Mouse (Mus musculus): ENCODE results near the gene Pik3ip1.

Pik3ip1 gene

DNA sequence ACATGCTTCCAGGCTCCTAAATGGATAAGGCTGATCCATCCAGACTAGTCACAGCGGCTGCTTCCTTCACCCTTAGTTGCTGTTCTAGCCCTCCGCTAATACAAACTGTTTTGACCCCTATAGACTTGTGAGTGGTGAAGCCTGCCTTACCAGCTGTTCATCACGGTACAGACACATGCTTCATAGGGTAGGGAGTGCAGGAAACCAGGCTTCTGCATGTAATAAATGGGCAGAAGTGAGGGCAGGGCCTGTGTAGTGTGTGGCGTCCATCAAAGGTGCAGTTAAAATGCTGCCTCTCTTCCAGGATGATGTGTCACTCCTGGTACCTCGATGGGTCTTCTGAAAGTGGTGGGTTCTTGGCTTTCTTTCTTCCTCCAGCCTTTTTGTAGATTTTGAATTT is 7.8 kb downstream of the Pik3ip1 start:
- no peak for DNase-seq

GRCm38 (mm10) chr11:3341476-3341875 is 11.3 kb downstream of the Pik3ip1 start:
- peak; percentile 30 for DNase-seq

GRCm38 (mm10) chr11:3344916-3345315 is 14.7 kb downstream of the Pik3ip1 start:
- no peak for DNase-seq

GRCm38 (mm10) chr11:3346351-3346750 is 16.1 kb downstream of the Pik3ip1 start:
- no peak for DNase-seq

- peak; percentile 93 for DNase-seq
Measured at GRCm38 (mm10) chr11:3347091-3347834, 17.1 kb downstream of the Pik3ip1 start.

DNA sequence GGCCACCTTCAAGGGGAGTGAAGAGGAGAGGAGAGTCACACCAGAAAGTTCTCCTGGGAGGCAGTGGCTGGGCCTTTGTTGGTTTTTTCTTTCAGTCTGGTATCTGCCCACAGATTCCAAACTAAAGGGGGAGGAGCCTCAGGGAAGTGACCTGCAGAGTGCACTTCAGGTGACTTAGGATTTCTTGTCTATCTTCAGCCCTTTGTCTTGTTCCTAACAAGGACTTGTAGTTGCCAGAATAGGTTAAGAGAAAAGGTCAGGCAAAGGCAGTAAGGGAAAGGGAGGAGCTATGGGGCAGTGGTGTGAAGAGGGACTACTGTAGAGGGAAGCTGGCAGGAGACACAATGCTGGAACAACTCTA is 17.6 kb downstream of the Pik3ip1 start:
- DNase-seq: peak; percentile 41

- DNase-seq: peak; percentile 47
Measured at GRCm38 (mm10) chr11:3348576-3349342, 18.6 kb downstream of the Pik3ip1 start.

- no peak for DNase-seq
Measured at GRCm38 (mm10) chr11:3349343-3349695, 19.1 kb downstream of the Pik3ip1 start.

DNA sequence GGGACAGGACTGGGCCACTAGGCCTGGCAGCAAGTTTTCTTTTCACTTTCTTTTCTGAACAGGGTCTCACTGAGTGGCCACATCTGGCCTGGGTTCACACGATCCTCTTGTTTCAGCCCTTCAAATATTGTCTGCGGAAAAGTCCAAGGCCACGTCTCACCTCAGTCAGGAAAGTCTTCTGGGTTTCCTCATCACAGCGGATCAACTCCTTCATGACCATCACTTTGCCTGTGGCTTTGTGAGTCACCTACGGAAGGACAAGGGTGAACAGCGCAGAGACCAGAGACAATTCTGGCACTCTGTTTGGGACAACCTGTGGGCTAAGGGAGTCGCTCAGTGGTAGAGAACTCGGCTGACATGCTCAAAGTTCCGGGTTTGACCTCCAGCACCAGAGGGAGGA is 21.9 kb downstream of the Pik3ip1 start:
- DNase-seq: no peak

- no peak for DNase-seq
Measured at GRCm38 (mm10) chr11:3352990-3353585, 22.9 kb downstream of the Pik3ip1 start.

DNA sequence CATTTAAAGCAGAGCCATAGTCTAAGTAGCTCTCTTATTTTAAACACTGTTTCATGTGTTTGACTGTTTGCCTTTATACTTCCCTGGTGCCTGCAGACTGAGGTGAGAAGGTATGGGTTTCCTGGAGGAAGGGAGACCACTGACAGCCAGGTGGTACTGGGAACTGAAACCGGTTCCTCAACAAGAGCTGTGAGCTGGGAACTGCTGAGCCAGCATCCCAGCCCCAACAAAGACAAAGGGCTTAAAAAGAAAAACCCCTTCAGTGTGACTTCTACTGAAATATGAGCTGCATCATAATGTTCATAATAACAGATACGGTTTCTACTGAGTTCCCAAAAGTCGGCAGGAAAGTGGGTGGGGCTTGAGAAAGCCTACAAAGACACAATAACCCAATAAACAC is 32.7 kb downstream of the Pik3ip1 start:
- DNase-seq: no peak

DNA sequence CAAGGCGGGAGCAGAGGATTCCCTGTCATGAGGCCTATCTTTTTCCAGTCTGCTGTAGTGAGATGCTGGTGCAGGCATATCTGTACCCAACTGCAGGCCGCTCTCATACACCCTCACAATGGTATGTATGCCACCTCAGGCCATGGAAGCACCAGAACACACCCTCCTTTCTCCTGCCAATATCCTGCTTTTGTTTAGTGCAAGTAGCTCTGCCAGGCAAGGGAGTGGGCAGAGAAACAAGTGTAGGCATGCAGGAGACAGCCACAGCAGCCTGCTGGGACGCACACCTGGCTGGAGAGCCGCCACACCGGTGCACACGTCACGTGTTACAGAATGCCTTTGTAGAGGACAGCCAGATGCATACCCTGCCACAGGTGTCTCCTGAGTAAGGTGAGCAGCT is 36.2 kb downstream of the Pik3ip1 start:
- no peak for DNase-seq

GRCm38 (mm10) chr11:3368983-3369382 is 38.8 kb downstream of the Pik3ip1 start:
- DNase-seq: no peak

- DNase-seq: no peak
Measured at GRCm38 (mm10) chr11:3369449-3369848, 39.2 kb downstream of the Pik3ip1 start.

DNA sequence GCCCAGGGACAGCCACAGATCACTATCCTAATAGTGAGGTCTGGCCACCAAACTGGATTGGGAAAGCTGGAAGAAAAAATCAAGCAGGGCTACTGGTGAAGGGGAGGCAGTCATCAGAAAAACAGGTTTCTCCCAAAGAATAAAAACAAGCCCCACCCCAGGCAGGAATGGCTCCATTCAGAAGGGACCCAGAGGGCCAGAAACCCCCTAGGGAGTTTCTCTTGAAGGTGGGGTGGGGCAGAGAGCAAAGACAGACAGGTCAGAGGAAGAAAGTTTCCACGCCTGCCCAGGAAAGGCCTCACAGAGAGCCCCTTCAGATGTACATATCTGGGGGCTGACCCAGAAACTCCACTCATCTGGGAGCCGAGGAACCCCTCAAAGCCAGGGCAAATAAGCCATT is 40.0 kb downstream of the Pik3ip1 start:
- peak; percentile 36 for DNase-seq

DNA sequence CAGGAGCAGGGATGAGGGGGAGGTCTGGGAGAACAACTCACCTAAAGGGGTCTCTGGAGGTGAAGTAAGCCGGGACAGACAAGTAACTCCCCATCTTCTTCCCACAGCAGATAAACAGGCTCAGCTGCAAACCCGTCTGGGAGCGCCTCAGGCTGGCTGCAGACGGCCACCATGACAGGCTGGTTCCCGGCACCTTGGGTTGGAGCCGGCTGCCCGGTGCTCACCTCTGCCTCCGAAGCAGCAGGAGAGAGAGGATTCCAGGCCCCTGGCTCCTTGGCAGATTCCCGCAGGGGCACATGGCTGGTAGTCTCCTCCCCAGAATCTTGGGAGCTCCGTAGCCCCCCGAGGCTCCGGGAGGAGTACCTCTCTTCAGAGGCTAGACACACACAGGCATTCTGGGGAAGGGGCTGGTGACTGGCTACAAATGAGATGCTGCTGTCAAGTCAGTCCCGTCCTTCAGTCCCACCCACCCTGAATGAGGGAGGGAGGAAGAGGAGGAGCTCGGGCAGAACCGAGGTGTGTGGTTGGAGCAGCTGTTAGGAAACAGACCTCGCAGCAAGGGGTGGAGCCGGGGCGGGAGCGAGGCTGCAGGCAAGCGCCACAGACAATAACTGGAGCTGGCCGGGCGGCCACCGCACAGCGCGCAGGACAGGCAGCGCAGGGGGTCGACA is 40.9 kb downstream of the Pik3ip1 start:
- DNase-seq: peak; percentile 88

DNA sequence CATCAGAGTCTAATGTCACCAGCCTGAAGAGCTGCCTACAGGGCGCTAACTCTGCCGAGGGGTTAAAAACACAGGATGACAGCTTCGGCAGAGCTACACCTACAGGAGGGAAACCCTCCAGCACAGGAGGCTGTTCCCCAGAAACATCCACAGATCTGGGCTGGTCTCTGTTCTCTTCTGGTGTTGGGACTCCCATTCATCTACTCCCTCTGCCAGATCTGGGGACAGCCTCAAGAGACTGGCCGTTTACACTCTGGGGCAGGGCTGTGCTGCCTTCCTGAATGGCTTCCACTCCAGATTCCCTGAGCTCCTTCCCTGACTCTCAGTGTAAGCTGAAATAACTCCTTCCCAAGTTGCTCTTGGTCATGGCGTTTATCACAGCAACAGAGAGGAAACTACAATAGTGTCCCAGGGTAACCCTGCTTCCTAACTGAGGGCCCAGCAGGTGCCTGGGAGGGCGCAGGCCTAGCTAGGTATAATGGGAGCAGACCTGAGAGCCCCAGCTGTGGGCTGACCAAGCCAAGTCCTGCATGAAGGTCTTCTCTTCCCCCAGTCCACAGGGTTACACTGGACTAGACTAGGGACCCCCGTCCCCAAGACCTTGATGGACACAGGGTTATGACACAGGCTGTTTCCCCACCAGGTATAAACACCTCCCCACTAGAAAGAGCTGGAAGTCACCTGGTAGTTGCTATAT is 41.5 kb downstream of the Pik3ip1 start:
- DNase-seq: peak; percentile 34

GRCm38 (mm10) chr11:3373591-3374292 is 43.5 kb downstream of the Pik3ip1 start:
- no peak for DNase-seq

DNA sequence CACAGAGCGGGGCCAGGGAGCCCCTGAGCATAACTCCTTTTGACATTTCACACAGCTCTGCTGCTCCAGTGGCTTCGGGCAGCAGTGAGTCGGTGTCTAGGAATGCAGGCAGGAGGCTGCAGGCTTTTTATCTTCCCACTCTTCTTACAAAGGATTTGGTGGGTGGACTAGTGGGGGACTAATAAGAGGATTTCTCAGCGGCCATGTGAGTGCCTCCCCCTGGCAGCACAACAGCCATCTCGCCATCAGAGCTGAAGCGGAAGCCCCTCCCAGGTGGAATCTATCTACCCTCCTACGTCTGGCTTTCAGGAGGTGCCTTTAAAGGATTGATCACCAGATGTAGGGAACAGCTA is 44.1 kb downstream of the Pik3ip1 start:
- no peak for DNase-seq

GRCm38 (mm10) chr11:3374741-3375140 is 44.5 kb downstream of the Pik3ip1 start:
- DNase-seq: no peak

DNA sequence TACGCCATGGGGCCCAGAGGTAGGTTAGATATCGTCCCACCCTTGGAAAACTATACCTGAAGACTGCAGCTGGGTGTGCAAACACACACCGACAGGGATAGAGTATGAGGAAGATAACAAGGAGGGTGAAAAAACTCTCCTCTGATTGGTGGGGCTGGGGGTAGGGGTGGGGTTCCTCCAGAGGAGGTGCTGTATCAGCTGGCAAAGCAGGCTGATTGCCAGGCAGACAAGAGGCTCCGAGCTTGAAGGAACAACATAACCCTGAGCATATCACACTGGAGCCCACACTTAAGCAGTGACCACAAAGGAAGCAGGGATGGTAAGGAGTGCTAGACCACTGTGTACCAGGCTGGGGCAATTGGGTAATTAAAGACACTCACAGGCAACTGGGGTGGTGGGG is 49.2 kb downstream of the Pik3ip1 start:
- no peak for DNase-seq

- no peak for DNase-seq
Measured at GRCm38 (mm10) chr11:3381148-3381814, 51.1 kb downstream of the Pik3ip1 start.

All from cerebellum, adult 9-10 months (tissue).